Mouse (Mus musculus) c-Kit-positive CD71-positive TER-119-positive erythroid progenitor cells, embryonic 14.5 days (primary cell): ENCODE results near the gene Asz1.

Experiments used
- DNase-seq: peaks from one replicate; pipeline ENCODE4 v3.0.0-alpha.2; 2013; ENCODE audit warnings: low spot score

Gene Asz1

GRCm38 (mm10) chr6:18108934-18109333, at the start of gene Asz1:
Gene Asz1 (minus strand): TSS chr6:18109061.
- no peak for DNase-seq

- no peak for DNase-seq
These were observed 44.2 kb upstream of the Asz1 start for GRCm38 (mm10) chr6:18153031-18153430.

- no peak for DNase-seq
These were observed 26.4 kb upstream of the Asz1 start for GRCm38 (mm10) chr6:18135246-18135645.

GRCm38 (mm10) chr6:18128059-18128458, 19.2 kb upstream of the Asz1 start:
- no peak for DNase-seq

GRCm38 (mm10) chr6:18127206-18127983, 18.5 kb upstream of the Asz1 start:
- no peak for DNase-seq

GRCm38 (mm10) chr6:18096861-18097260, 12.0 kb downstream of the Asz1 start:
- no peak for DNase-seq

GRCm38 (mm10) chr6:18089098-18089497, 19.8 kb downstream of the Asz1 start:
- no peak for DNase-seq

GRCm38 (mm10) chr6:18087160-18087804, 21.6 kb downstream of the Asz1 start:
- no peak for DNase-seq

- no peak for DNase-seq
These were observed 30.2 kb downstream of the Asz1 start for GRCm38 (mm10) chr6:18078615-18079014.

GRCm38 (mm10) chr6:18076986-18077385, 31.9 kb downstream of the Asz1 start:
- no peak for DNase-seq

- no peak for DNase-seq
These were observed 32.3 kb downstream of the Asz1 start for GRCm38 (mm10) chr6:18076577-18076976.

GRCm38 (mm10) chr6:18057899-18058298, 51.0 kb downstream of the Asz1 start:
- DNase-seq = no peak

GRCm38 (mm10) chr6:18051702-18052101, 57.2 kb downstream of the Asz1 start:
- DNase-seq = no peak

GRCm38 (mm10) chr6:18044299-18044698, 64.6 kb downstream of the Asz1 start:
- no peak for DNase-seq

GRCm38 (mm10) chr6:18043172-18043571, 65.7 kb downstream of the Asz1 start:
- DNase-seq = no peak

- no peak for DNase-seq
These were observed 76.6 kb downstream of the Asz1 start for GRCm38 (mm10) chr6:18032271-18032670.

- DNase-seq = no peak
These were observed 77.3 kb downstream of the Asz1 start for GRCm38 (mm10) chr6:18031509-18032010.

GRCm38 (mm10) chr6:18030868-18031508, 77.9 kb downstream of the Asz1 start:
- DNase-seq = no peak

- DNase-seq = peak; percentile 21
These were observed 78.9 kb downstream of the Asz1 start, which contains the start of gene Wnt2 for GRCm38 (mm10) chr6:18029746-18030656. Gene Wnt2 (minus strand): TSS chr6:18030585.

GRCm38 (mm10) chr6:18024133-18024794, 84.6 kb downstream of the Asz1 start:
- no peak for DNase-seq

- no peak for DNase-seq
These were observed 95.5 kb downstream of the Asz1 start for GRCm38 (mm10) chr6:18013346-18013745.
